Mouse (Mus musculus): ENCODE results near the gene Lrrc8b. TPM values are rescaled to one million over a fixed set of nuclear protein-coding genes. Genes with fewer than 3 reads are reported as not detected.

Gene Lrrc8b
- polyA plus RNA-seq, 1 experiment from 2014 or later, result 28.5 TPM

- Histone ChIP-seq H3K4me2 (ENCODE audit: low read length) (no peak overlapping the region), H3K9ac (replicated peaks; ENCODE audit: low read length) (no peak overlapping the region), H3K27me3 (ENCODE audit: control insufficient read depth, insufficient read depth, low read length) (no peaks in the 10 kb centered on the region), H3K27ac (replicated peaks; ENCODE audit: low read depth, low read length) (no peak overlapping the region), H3K4me1 (ENCODE audit: control insufficient read depth, insufficient read depth, low read length) (no peaks in the 10 kb centered on the region), H3K9me3 (ENCODE audit: control insufficient read depth, low read length) (no peaks in the 10 kb centered on the region), H3K36me3 (ENCODE audit: control insufficient read depth, insufficient read depth, low read length) (no peaks in the 10 kb centered on the region), H3K4me3 (replicated peaks; ENCODE audit: low read depth, low read length) (no peak overlapping the region)
- no peak for DNase-seq
- no peak for ATAC-seq (ENCODE audit: low FRiP score, low TSS enrichment)
- 69% methylated on average over 11 of the region's 11 CpGs for WGBS
Observed at GRCm38 (mm10) chr5:105537101-105537723, 121.6 kb downstream of the Lrrc8b start.

Other genes with a start within 250 kb of the Lrrc8b start
- gene Gbp10, start 176.2 kb upstream of the Lrrc8b start, polyA plus RNA-seq (2014; fragmentation: Nextera tagmentation; extraction: Ambion mirVana), result 1.9 TPM in 1 of 2 replicates, not detected in the other
- 0.84 TPM in 1 of 2 replicates, not detected in the other for gene Gm43302, start 122.1 kb upstream of the Lrrc8b start, polyA plus RNA-seq (2014; fragmentation: Nextera tagmentation; extraction: Ambion mirVana)
- gene Gbp6, start 122.1 kb upstream of the Lrrc8b start, polyA plus RNA-seq (2014; fragmentation: Nextera tagmentation; extraction: Ambion mirVana), result 0.40 and 4.4 TPM in 2 replicates
- gene Lrrc8c, start 103.6 kb downstream of the Lrrc8b start, polyA plus RNA-seq (2014; fragmentation: Nextera tagmentation; extraction: Ambion mirVana), result 13.0 and 16.7 TPM in 2 replicates

Data from midbrain, embryonic 14.5 days (tissue).